Mouse (Mus musculus) lung, adult 10 weeks (tissue): ENCODE data around the gene Atp6v0e2. TPM values are rescaled to one million over a fixed set of nuclear protein-coding genes. Genes with fewer than 3 reads are reported as not detected.

Experiments
- polyA plus RNA-seq: library from polyadenylated mRNA; stranded (reverse); fragments of 350-450 nt; fragmentation: Illumina TruSeq; extraction: RNeasy Lipid Tissue Mini Kit (QIAGEN cat#74804); gene quantifications from one replicate; pipeline ENCODE4 v1.2.3, GENCODE M21; 2014; ENCODE audit warnings: low read depth, low replicate concordance; ENCODE audit not compliant: insufficient read depth

Gene Atp6v0e2
- 22.7 TPM for polyA plus RNA-seq

DNA sequence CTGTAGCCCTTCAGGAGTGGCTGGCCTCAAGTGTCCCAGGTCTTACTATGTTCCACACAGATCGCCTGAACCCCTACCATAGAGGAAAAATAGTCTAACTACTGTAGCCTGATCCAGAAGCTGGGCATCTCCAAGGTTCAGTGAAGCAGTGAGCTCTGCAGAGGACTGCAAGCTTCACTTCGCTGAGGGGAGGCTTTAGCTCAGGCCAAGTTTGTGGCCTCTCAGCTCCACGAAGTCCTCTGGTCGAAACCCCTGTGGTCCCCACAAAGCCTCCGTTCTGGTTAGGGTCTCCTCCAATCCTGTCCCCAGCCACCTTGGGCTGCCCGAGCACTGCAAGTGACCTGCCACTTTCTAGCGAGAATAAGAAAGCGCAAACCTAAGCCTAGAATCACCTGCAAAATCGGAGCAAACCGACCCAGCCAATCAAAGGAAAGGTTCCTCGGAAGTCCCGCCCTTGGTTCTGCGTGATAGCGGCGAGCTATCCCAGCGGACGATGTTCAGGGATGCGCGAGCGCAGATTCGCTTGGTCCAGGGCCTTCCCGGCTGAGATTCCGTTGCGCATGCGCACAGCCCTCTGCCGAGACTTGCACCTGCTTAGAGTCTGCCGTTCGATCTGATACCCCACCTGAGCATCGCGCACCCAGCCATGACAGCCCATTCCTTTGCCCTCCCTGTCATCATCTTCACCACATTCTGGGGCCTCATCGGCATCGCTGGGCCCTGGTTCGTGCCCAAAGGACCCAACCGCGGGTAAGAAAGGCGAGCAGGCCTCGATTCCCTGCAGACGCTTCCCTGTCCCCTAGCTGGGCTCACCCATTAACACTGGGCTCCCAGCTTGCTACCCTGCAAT is at the start of gene Atp6v0e2:
TSS of gene Atp6v0e2 (plus strand) at position 511 of the 850 bp plus-strand sequence.

GRCm38 (mm10) chr6:48554280-48555103 is 17.1 kb downstream of the Atp6v0e2 start, which contains the start of gene Lrrc61:
Gene Lrrc61 (plus strand): TSS chr6:48554796.

DNA sequence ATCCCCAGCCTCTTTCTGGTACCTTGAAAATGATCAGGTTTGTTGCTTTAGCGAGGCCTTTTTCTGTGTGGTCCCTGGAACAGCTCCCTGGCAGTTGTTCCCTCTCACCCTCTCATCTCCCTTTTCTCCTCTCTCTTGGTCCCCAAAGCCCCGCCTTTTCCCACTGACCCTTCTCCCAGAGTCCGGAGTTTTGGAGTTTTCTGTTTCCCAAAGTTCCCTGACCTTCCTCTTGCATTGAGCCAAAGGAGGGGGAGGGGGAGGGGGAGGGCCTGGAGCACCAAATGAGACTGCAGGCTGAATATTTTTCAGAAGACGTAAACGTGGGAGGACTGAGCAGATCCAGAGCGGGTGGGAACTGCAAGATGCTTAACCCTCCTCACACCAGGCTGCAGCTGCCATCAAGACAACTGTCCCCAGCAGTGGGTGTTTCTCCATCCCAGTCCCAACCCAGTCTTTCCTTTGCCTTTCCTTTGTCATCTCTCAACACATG is 35.2 kb downstream of the Atp6v0e2 start, which contains the start of gene Rarres2:
TSS of gene Rarres2 (minus strand) at position 218 of the 490 bp plus-strand sequence.

DNA sequence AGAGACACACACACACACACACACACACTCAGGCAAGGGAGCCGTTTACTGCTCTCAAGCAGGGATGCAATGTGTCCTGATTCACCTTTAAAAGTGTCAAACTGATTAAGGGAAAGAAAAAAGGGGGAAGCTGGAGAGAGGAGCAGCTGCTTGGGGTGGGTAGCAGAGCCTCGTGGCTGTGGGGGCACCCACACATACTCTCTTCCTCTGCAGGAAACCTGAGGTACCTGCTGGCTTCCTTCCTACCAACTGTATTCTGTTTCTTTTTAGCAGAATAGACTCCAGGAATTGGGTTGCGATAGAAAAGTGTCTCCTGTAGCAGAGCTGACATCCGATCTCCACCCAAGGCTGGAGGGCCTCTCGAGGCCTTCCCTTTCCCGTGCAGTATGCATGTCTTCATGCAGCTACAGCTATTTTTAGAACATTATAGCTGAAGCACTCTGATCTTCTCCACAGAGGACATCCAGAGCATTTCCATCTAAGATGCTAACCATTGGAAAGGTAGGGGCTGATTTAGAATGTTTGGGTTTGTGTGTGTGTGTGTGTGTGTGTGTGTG is 51.9 kb downstream of the Atp6v0e2 start, which contains the start of gene Gm45021:
TSS of gene Gm45021 (plus strand) at position 417 of the 557 bp plus-strand sequence.

Other genes with a start within 250 kb of the Atp6v0e2 start
- gene Krba1, start 142.0 kb upstream of the Atp6v0e2 start, polyA plus RNA-seq = 4.2 TPM
- 27.2 TPM for gene Zfp467, start 91.8 kb upstream of the Atp6v0e2 start, polyA plus RNA-seq
- gene Sspo, start 89.4 kb upstream of the Atp6v0e2 start, polyA plus RNA-seq = 0.30 TPM
- 7.5 TPM for gene Lrrc61, start 17.2 kb downstream of the Atp6v0e2 start, polyA plus RNA-seq
- gene Rarres2, start 35.2 kb downstream of the Atp6v0e2 start, polyA plus RNA-seq = 414 TPM
- gene Gm45021, start 52.0 kb downstream of the Atp6v0e2 start, polyA plus RNA-seq = not detected
- 8.2 TPM for gene Repin1, start 56.3 kb downstream of the Atp6v0e2 start, polyA plus RNA-seq
- gene Gm44965, start 56.3 kb downstream of the Atp6v0e2 start, polyA plus RNA-seq = not detected
- gene Zfp775, start 64.4 kb downstream of the Atp6v0e2 start, polyA plus RNA-seq = 2.7 TPM
- gene AI854703, start 89.1 kb downstream of the Atp6v0e2 start, polyA plus RNA-seq = 0.24 TPM
- 21.8 TPM for gene Gimap8, start 109.6 kb downstream of the Atp6v0e2 start, polyA plus RNA-seq
- gene Gimap9, start 138.5 kb downstream of the Atp6v0e2 start, polyA plus RNA-seq = 20.0 TPM
- 97.8 TPM for gene Gimap4, start 146.9 kb downstream of the Atp6v0e2 start, polyA plus RNA-seq
- 99.5 TPM for gene Gimap6, start 170.6 kb downstream of the Atp6v0e2 start, polyA plus RNA-seq
- 9.6 TPM for gene Gm28053, start 181.0 kb downstream of the Atp6v0e2 start, polyA plus RNA-seq
- 7.2 TPM for gene Gimap7, start 181.0 kb downstream of the Atp6v0e2 start, polyA plus RNA-seq
- gene Gimap1, start 201.4 kb downstream of the Atp6v0e2 start, polyA plus RNA-seq = 43.6 TPM
- gene Gimap5, start 208.6 kb downstream of the Atp6v0e2 start, polyA plus RNA-seq = 24.5 TPM
- 25.1 TPM for gene Gimap3, start 233.2 kb downstream of the Atp6v0e2 start, polyA plus RNA-seq